Mouse (Mus musculus) neutrophil, adult 83 days (primary cell): Measurements from ENCODE around the gene Prdx2. TPM values are rescaled to one million over a fixed set of nuclear protein-coding genes. Genes with fewer than 3 reads are reported as not detected.

ENCODE experiments used
- total RNA-seq, 2 experiments: library from RNA; stranded (reverse); gene quantifications; one replicate each; pipeline ENCODE4 v1.2.4; 2023

Prdx2 gene
- total RNA-seq = 100 to 1,000 TPM; 117 to 203 TPM

GRCm38 (mm10) chr8:84969241-84970134 is at the start of gene Prdx2, which contains the start of the genes Gm49661 and Rnaseh2a:
Gene Prdx2 (plus strand): TSS chr8:84969587.
Gene Gm49661 (minus strand): TSS chr8:84969433.
Gene Rnaseh2a (minus strand): TSS chr8:84969767.

GRCm38 (mm10) chr8:84936962-84937546 is 32.3 kb upstream of the Prdx2 start, which contains the start of gene Mast1:
Gene Mast1 (minus strand): TSS chr8:84937359.

GRCm38 (mm10) chr8:84946528-84947240 is 22.7 kb upstream of the Prdx2 start, which contains the start of gene Rtbdn:
Gene Rtbdn (plus strand): TSS chr8:84946991.

GRCm38 (mm10) chr8:84978248-84978940 is 9.0 kb downstream of the Prdx2 start, which contains the start of gene Junb:
Gene Junb (minus strand): TSS chr8:84978718.

GRCm38 (mm10) chr8:84990349-84990748 is 21.0 kb downstream of the Prdx2 start, which contains the start of gene Hook2:
Gene Hook2 (plus strand): TSS chr8:84990603.

GRCm38 (mm10) chr8:85014431-85014830 is 45.0 kb downstream of the Prdx2 start, which contains the start of gene Best2:
Gene Best2 (minus strand): TSS chr8:85014531.

Other genes starting within 250 kb of the Prdx2 start
- gene G430095P16Rik, start 246.6 kb upstream of the Prdx2 start, total RNA-seq = 10 to 100 TPM; 10.9 to 11.1 TPM
- 10 to 100 TPM; 22.4 to 35.3 TPM for gene Nfix, start 169.2 kb upstream of the Prdx2 start, total RNA-seq
- 1 to 10 TPM; 1.2 to 1.9 TPM for gene Dand5, start 146.8 kb upstream of the Prdx2 start, total RNA-seq
- 1 to 10 TPM; 6.7 to 9.4 TPM for gene Gadd45gip1, start 138.1 kb upstream of the Prdx2 start, total RNA-seq
- gene Rad23a, start 128.9 kb upstream of the Prdx2 start, total RNA-seq = 10 to 100 TPM; 45.1 to 61.6 TPM
- gene Calr, start 122.7 kb upstream of the Prdx2 start, total RNA-seq = 100 to 1,000 TPM; 331 to 384 TPM
- 10 to 100 TPM; 27.1 to 36.2 TPM for gene Farsa, start 112.6 kb upstream of the Prdx2 start, total RNA-seq
- gene Syce2, start 97.5 kb upstream of the Prdx2 start, total RNA-seq = 10 to 100 TPM; 14.8 to 20.6 TPM
- 10 to 100 TPM in 1 of 2 experiments, 1 to 10 TPM in 1; 9.6 to 11.3 TPM for gene Gcdh, start 75.7 kb upstream of the Prdx2 start, total RNA-seq
- 10 to 100 TPM; 21.1 to 28.8 TPM for gene Klf1, start 67.7 kb upstream of the Prdx2 start, total RNA-seq
- gene Dnase2a, start 61.0 kb upstream of the Prdx2 start, total RNA-seq = 10 to 100 TPM; 20.0 to 24.8 TPM
- not detected for gene Mast1, start 32.2 kb upstream of the Prdx2 start, total RNA-seq
- not detected for gene Rtbdn, start 22.6 kb upstream of the Prdx2 start, total RNA-seq
- gene Gm49661, start 154 bp upstream of the Prdx2 start, total RNA-seq = not detected
- 10 to 100 TPM; 35.2 to 37.9 TPM for gene Rnaseh2a, start 180 bp downstream of the Prdx2 start, total RNA-seq
- 1,000 to 10,000 TPM; 1,182 to 1,374 TPM for gene Junb, start 9.1 kb downstream of the Prdx2 start, total RNA-seq
- 1 to 10 TPM in 1 of 2 experiments, under 1 TPM in 1; 0.83 to 1.1 TPM for gene Hook2, start 21.0 kb downstream of the Prdx2 start, total RNA-seq
- not detected for gene Best2, start 44.9 kb downstream of the Prdx2 start, total RNA-seq
- 10 to 100 TPM; 56.3 to 62.0 TPM for gene Asna1, start 55.7 kb downstream of the Prdx2 start, total RNA-seq
- gene Trir, start 57.2 kb downstream of the Prdx2 start, total RNA-seq = 100 to 1,000 TPM; 154 TPM
- gene Tnpo2, start 67.3 kb downstream of the Prdx2 start, total RNA-seq = 10 to 100 TPM; 34.3 to 53.0 TPM
- 1 to 10 TPM; 4.8 to 6.4 TPM for gene Fbxw9, start 90.5 kb downstream of the Prdx2 start, total RNA-seq
- gene Gm5741, start 98.4 kb downstream of the Prdx2 start, total RNA-seq = not detected
- gene Dhps, start 102.2 kb downstream of the Prdx2 start, total RNA-seq = 10 to 100 TPM; 35.8 to 38.4 TPM
- gene Wdr83os, start 111.2 kb downstream of the Prdx2 start, total RNA-seq = 10 to 100 TPM; 36.7 TPM
- gene Wdr83, start 111.7 kb downstream of the Prdx2 start, total RNA-seq = 10 to 100 TPM; 12.1 to 19.5 TPM
- 100 to 1,000 TPM; 291 to 306 TPM for gene Man2b1, start 113.7 kb downstream of the Prdx2 start, total RNA-seq
- gene Zfp791, start 153.5 kb downstream of the Prdx2 start, total RNA-seq = not detected
- gene Cks1brt, start 182.3 kb downstream of the Prdx2 start, total RNA-seq = not detected